Mouse (Mus musculus) liver, postnatal 0 days (tissue): ENCODE results near the gene Kmt2a. TPM values are rescaled to one million over a fixed set of nuclear protein-coding genes. Genes with fewer than 3 reads are reported as not detected.

Experiments
- ATAC-seq: fragments of 200-750 bp; cut with Nextera tagmentation; 2 replicates; pipeline ENCODE4 v1.8.0; 2017; ENCODE audit warnings: mild to moderate bottlenecking, moderate library complexity
- DNase-seq: peaks from one replicate; pipeline ENCODE4 v3.0.0-alpha.2; 2016
- H3K27ac ChIP-seq: fragments of 300-500 bp; sonication (generic); 2 replicates; pipeline ENCODE4 v1.5.1; 2014; ENCODE audit warnings: antibody characterized with exemption, moderate library complexity, mild to moderate bottlenecking, low read depth
- H3K27me3 ChIP-seq: fragments of 300-500 bp; sonication (generic); 2 replicates; pipeline ENCODE4 v1.6.1; 2014; ENCODE audit warnings: low read length, control low read depth, mixed read lengths; ENCODE audit not compliant: insufficient read depth
- H3K36me3 ChIP-seq: fragments of 300-500 bp; sonication (generic); replicated peaks from 2 replicates; pipeline ENCODE4 v1.6.1; 2014; ENCODE audit warnings: mild to moderate bottlenecking, control low read depth, low read length, moderate library complexity, mixed read lengths; ENCODE audit not compliant: insufficient read depth
- H3K4me1 ChIP-seq: fragments of 300-500 bp; sonication (generic); 2 replicates; pipeline ENCODE4 v1.6.1; 2014; ENCODE audit warnings: antibody characterized with exemption, mild to moderate bottlenecking, control low read depth; ENCODE audit not compliant: insufficient read depth
- H3K4me2 ChIP-seq: fragments of 300-500 bp; sonication (generic); 2 replicates; pipeline ENCODE4 v1.6.1; 2014; ENCODE audit warnings: low read depth, mild to moderate bottlenecking, low read length, moderate library complexity, mixed read lengths
- H3K4me3 ChIP-seq: fragments of 300-500 bp; sonication (generic); 2 replicates; pipeline ENCODE4 v1.5.1; 2014; ENCODE audit warnings: low read depth, low read length
- H3K9ac ChIP-seq: fragments of 300-500 bp; sonication (generic); replicated peaks from 2 replicates; pipeline ENCODE4 v1.6.1; 2014; ENCODE audit warnings: mild to moderate bottlenecking, moderate library complexity
- H3K9me3 ChIP-seq: fragments of 300-500 bp; sonication (generic); 2 replicates; pipeline ENCODE4 v1.6.1; 2016; ENCODE audit warnings: mild to moderate bottlenecking, control low read depth, low read length, mixed read lengths
- CTCF ChIP-seq: sonication (generic); IDR thresholded peaks from 2 replicates; pipeline ENCODE4 v1.5.1; 2016; ENCODE audit warnings: antibody characterized with exemption, low read depth
- EP300 ChIP-seq: IDR thresholded peaks from 2 replicates; pipeline ENCODE4 v1.6.1; 2016; ENCODE audit warnings: antibody characterized with exemption, low read depth, mild to moderate bottlenecking
- WGBS: fragments of 180-500 bp; shearing (Covaris S2); extraction: QIAGEN DNeasy Blood & Tissue Kit; methylation state at CpG from one replicate; pipeline ENCODE4 v1.1.7; 2014; ENCODE audit not compliant: insufficient replicate concordance; 5-methylcytosine and 5-hydroxymethylcytosine counted together
- polyA plus RNA-seq: library from polyadenylated mRNA; unstranded; fragments of >200 nt; fragmentation: Nextera tagmentation; extraction: Ambion mirVana; gene quantifications from 2 replicates; pipeline ENCODE4 v1.2.1, GENCODE M21; 2015

Gene Kmt2a
- polyA plus RNA-seq, 1 experiment from 2014 or later: 1.8 TPM

- Histone ChIP-seq H3K27ac (peak overlapping the region; percentile 30; the same call in 1 of the 2 replicates), H3K4me1 (peaks cover 20% of the 10 kb centered on the region), H3K4me2 (no peak overlapping the region), H3K9me3 (no peaks in the 10 kb centered on the region), H3K9ac (no peak overlapping the region), H3K27me3 (no peaks in the 10 kb centered on the region), H3K36me3 (peaks cover 19% of the 10 kb centered on the region), H3K4me3 (no peak overlapping the region)
- 60% methylated on average over 9 of the region's 9 CpGs for WGBS
- TF ChIP-seq CTCF (no peak), EP300 (no peak)
- DNase-seq (no peak), ATAC-seq (no peak)
Observed at GRCm38 (mm10) chr9:44866501-44867240, 14.4 kb downstream of the Kmt2a start.

- TF ChIP-seq CTCF (no peak), EP300 (no peak)
Observed at GRCm38 (mm10) chr9:44861121-44861520, 20.0 kb downstream of the Kmt2a start.

GRCm38 (mm10) chr9:44858657-44859056, 22.4 kb downstream of the Kmt2a start:
- ATAC-seq: no peak
- peaks cover 7% of the 10 kb centered on the region; the same call in 1 of the 2 replicates for H3K4me1 ChIP-seq
- no peak for DNase-seq
- no peak overlapping the region for H3K4me3 ChIP-seq
- no peak overlapping the region for H3K9ac ChIP-seq
- peaks cover 9% of the 10 kb centered on the region for H3K36me3 ChIP-seq
- no peaks in the 10 kb centered on the region for H3K9me3 ChIP-seq
- TF ChIP-seq CTCF (no peak), EP300 (no peak)
- 86% methylated on average over 3 of the region's 3 CpGs for WGBS
- H3K27me3 ChIP-seq: no peaks in the 10 kb centered on the region
- no peak overlapping the region for H3K4me2 ChIP-seq
- no peak overlapping the region for H3K27ac ChIP-seq

More at GRCm38 (mm10) chr9:44861121-44861520, 20.0 kb downstream of the Kmt2a start:
- H3K4me2 ChIP-seq: no peak overlapping the region
- peaks cover 7% of the 10 kb centered on the region; the same call in 1 of the 2 replicates for H3K4me1 ChIP-seq
- no peak overlapping the region for H3K9ac ChIP-seq
- H3K36me3 ChIP-seq: peaks cover 21% of the 10 kb centered on the region
- ATAC-seq (no peak), DNase-seq (no peak)
- no peaks in the 10 kb centered on the region for H3K27me3 ChIP-seq
- H3K9me3 ChIP-seq: no peaks in the 10 kb centered on the region
- no peak overlapping the region for H3K4me3 ChIP-seq
- H3K27ac ChIP-seq: no peak overlapping the region

- TF ChIP-seq EP300 (no peak), CTCF (no peak)
- Histone ChIP-seq H3K27me3 (no peaks in the 10 kb centered on the region), H3K9me3 (no peaks in the 10 kb centered on the region), H3K4me1 (no peaks in the 10 kb centered on the region), H3K36me3 (peaks cover 9% of the 10 kb centered on the region), H3K27ac (no peak overlapping the region), H3K4me2 (no peak overlapping the region), H3K4me3 (no peak overlapping the region), H3K9ac (no peak overlapping the region)
- no peak for ATAC-seq
- DNase-seq: no peak
- WGBS: 85% methylated on average over 17 of the region's 17 CpGs
Observed at GRCm38 (mm10) chr9:44857405-44857992, 23.6 kb downstream of the Kmt2a start.

- WGBS: 69% methylated on average over 6 of the region's 6 CpGs
- ATAC-seq (no peak), DNase-seq (no peak)
- no peaks in the 10 kb centered on the region for H3K4me1 ChIP-seq
- TF ChIP-seq CTCF: no peak
- TF ChIP-seq EP300: no peak
- H3K9me3 ChIP-seq: no peaks in the 10 kb centered on the region
- H3K4me2 ChIP-seq: no peak overlapping the region
- no peak overlapping the region for H3K4me3 ChIP-seq
- peaks cover 17% of the 10 kb centered on the region for H3K36me3 ChIP-seq
- H3K27ac ChIP-seq: no peak overlapping the region
- H3K27me3 ChIP-seq: no peaks in the 10 kb centered on the region
- no peak overlapping the region for H3K9ac ChIP-seq
Observed at GRCm38 (mm10) chr9:44855153-44855552, 25.9 kb downstream of the Kmt2a start.

GRCm38 (mm10) chr9:44847446-44847845, 33.6 kb downstream of the Kmt2a start:
- no peak overlapping the region for H3K9ac ChIP-seq
- no peaks in the 10 kb centered on the region for H3K9me3 ChIP-seq
- H3K36me3 ChIP-seq: peaks cover 79% of the 10 kb centered on the region
- H3K4me2 ChIP-seq: no peak overlapping the region
- ATAC-seq: no peak
- H3K27me3 ChIP-seq: no peaks in the 10 kb centered on the region
- H3K4me3 ChIP-seq: no peak overlapping the region
- no peak for TF ChIP-seq EP300
- TF ChIP-seq CTCF: no peak
- WGBS: 88% methylated on average over 6 of the region's 6 CpGs
- no peak overlapping the region for H3K27ac ChIP-seq
- DNase-seq: no peak
- no peaks in the 10 kb centered on the region for H3K4me1 ChIP-seq
